Mouse (Mus musculus): Measurements from ENCODE around the gene Fhl4.

The Fhl4 gene

GRCm38 (mm10) chr10:85102247-85103084 is at the start of gene Fhl4, which contains the start of gene Tmem263:
Gene Fhl4 (minus strand): TSS chr10:85102495.
Gene Tmem263 (plus strand): TSS chr10:85102627.
- DNase-seq (ENCODE audit: low spot score in 2 of 2) = peak; percentile 82 to 93

GRCm38 (mm10) chr10:85149226-85149625 is 46.9 kb upstream of the Fhl4 start:
- DNase-seq (ENCODE audit: low spot score in 2 of 2) = no peak

GRCm38 (mm10) chr10:85146282-85146681 is 44.0 kb upstream of the Fhl4 start:
- no peak for DNase-seq (ENCODE audit: low spot score in 2 of 2)

- DNase-seq (ENCODE audit: low spot score in 2 of 2) = no peak
Observed at GRCm38 (mm10) chr10:85141465-85141864, 39.2 kb upstream of the Fhl4 start.

GRCm38 (mm10) chr10:85136573-85136972 is 34.3 kb upstream of the Fhl4 start:
- DNase-seq (ENCODE audit: low spot score in 2 of 2) = no peak

- peak in 1 of 2 experiments; percentile 8 for DNase-seq (ENCODE audit: low spot score in 2 of 2)
Observed at GRCm38 (mm10) chr10:85128453-85128852, 26.2 kb upstream of the Fhl4 start.

GRCm38 (mm10) chr10:85127395-85128287 is 25.3 kb upstream of the Fhl4 start, which contains the start of gene Mterf2:
Gene Mterf2 (minus strand): TSS chr10:85128027.
- peak; percentile 88 to 92 for DNase-seq (ENCODE audit: low spot score in 2 of 2)

- DNase-seq (ENCODE audit: low spot score in 2 of 2) = no peak
Observed at GRCm38 (mm10) chr10:85125184-85125583, 22.9 kb upstream of the Fhl4 start.

GRCm38 (mm10) chr10:85114409-85114808 is 12.1 kb upstream of the Fhl4 start:
- DNase-seq (ENCODE audit: low spot score in 2 of 2) = no peak

GRCm38 (mm10) chr10:85103085-85103885 is 990 bp upstream of the Fhl4 start:
- DNase-seq (ENCODE audit: low spot score in 2 of 2) = peak in 1 of 2 experiments; percentile 31

GRCm38 (mm10) chr10:85101841-85102240 is 454 bp downstream of the Fhl4 start:
- DNase-seq (ENCODE audit: low spot score in 2 of 2) = peak; percentile 33 to 38

- DNase-seq (ENCODE audit: low spot score in 2 of 2) = no peak
Observed at GRCm38 (mm10) chr10:85071605-85072152, 30.6 kb downstream of the Fhl4 start.

- DNase-seq (ENCODE audit: low spot score in 2 of 2) = no peak
Observed at GRCm38 (mm10) chr10:85054876-85055275, 47.4 kb downstream of the Fhl4 start.

GRCm38 (mm10) chr10:85052451-85052850 is 49.8 kb downstream of the Fhl4 start:
- DNase-seq (ENCODE audit: low spot score in 2 of 2) = no peak

GRCm38 (mm10) chr10:85050668-85051208 is 51.6 kb downstream of the Fhl4 start:
- DNase-seq (ENCODE audit: low spot score in 2 of 2) = no peak

GRCm38 (mm10) chr10:85048008-85048407 is 54.3 kb downstream of the Fhl4 start:
- DNase-seq (ENCODE audit: low spot score in 2 of 2) = no peak

GRCm38 (mm10) chr10:85046585-85046984 is 55.7 kb downstream of the Fhl4 start:
- DNase-seq (ENCODE audit: low spot score in 2 of 2) = peak in 1 of 2 experiments; percentile 38
